Mouse (Mus musculus) G1E (cell line): ENCODE data around the gene Gm36210.

Experiments used
- CTCF ChIP-seq: IDR thresholded peaks from 2 replicates; pipeline ENCODE4 v1.5.1; 2012; ENCODE audit warnings: low read depth, low read length, inconsistent platforms, mixed read lengths
- GATA1 ChIP-seq: IDR thresholded peaks from 2 replicates; pipeline ENCODE4 v1.6.1; 2012; ENCODE audit warnings: borderline replicate concordance, low read length, inconsistent platforms, mixed read lengths
- TAL1 ChIP-seq: conservative IDR thresholded peaks from 2 replicates; pipeline ENCODE4 v1.6.1; 2012; ENCODE audit warnings: low read depth, low read length, inconsistent platforms, mixed read lengths

- TF ChIP-seq CTCF, result no peak
- TF ChIP-seq GATA1, result no peak
- no peak for TF ChIP-seq TAL1
Observed at GRCm38 (mm10) chr7:4906466-4906950, at the start of gene Gm36210.
